Mouse (Mus musculus) neutrophil, adult 5-6 weeks (primary cell): ENCODE results near the gene Nup93. TPM values are rescaled to one million over a fixed set of nuclear protein-coding genes. Genes with fewer than 3 reads are reported as not detected.

Experiments used
- ATAC-seq: fragments of 151-379, 151-347 bp; 2 replicates; pipeline ENCODE4 v1.8.0; 2017; ENCODE audit warnings: mild to moderate bottlenecking, moderate TSS enrichment; ENCODE audit not compliant: insufficient number of reproducible peaks, poor library complexity, low FRiP score, severe bottlenecking; ENCODE audit errors: extremely low read depth
- total RNA-seq: library from RNA; stranded (forward); fragments of 200-1000 nt; gene quantifications from 2 replicates; pipeline ENCODE4 v1.2.3, GENCODE M21; 2017

Gene Nup93
- total RNA-seq, 1 experiment from 2014 or later: 14.1 TPM

DNA sequence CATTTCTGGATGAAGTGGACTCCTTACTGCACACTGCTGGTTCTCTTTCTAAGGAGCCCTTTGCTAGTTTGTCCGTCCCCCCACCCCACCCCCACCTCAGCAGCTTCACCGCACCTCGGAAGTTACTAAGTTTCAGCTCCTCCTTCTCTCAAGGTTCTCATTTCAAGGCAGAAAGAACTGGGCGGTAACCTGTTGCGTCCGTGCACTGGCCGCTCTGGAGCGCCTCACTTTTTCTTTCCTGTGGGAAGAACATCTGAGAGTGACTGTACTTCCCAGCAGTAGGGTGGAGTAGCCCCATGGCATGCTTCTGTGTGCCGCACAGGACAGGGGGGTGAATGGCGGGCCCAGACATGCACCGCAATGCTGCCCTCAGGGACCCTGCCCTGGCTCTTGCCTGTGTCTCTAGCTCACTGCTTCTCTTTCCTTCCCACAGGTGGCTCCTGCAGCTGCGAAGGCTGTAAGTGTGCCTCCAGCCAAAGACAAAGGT is 30.0 kb upstream of the Nup93 start:
- ATAC-seq: no peak

DNA sequence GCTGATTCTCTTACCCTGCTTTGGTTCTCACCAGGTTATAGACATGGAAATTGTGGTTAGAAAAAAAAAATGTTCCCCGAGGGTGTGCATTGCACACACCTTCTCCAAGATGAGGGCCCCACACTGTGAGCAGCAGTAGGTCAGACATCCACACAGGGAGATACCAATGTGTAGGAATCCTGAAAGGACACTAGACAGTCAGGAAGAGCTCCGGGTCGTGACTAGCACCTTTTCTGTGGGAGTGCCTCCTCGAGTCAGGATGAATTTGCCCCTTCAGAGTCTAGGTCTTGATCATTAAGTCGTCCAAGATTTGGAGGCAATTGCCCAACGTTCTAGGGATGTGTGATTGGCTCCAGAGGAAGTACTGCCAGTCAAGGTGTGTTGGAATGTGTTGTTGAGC is 28.6 kb upstream of the Nup93 start:
- ATAC-seq: no peak

DNA sequence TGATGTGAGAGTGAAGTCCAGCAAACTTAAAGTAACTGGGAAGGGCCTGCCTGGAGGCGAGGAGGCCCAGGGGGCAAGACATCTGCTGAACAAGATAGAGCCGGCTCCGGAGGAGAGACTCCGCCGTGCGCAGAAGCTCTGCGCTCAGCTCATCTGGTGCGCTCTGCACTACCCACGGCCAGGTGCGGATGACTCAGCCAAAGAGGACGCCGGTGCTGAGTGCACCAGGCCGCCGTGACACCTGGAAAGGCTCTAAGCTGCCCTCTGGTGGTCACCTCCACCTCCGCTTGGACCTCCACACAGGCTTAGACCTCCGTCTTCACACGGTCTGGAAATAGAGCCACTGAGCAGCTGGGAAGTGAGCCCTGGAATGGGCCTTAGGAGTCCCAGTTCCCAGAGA is 27.8 kb upstream of the Nup93 start:
- peak; percentile 33; the same call in 1 of the 2 replicates for ATAC-seq

DNA sequence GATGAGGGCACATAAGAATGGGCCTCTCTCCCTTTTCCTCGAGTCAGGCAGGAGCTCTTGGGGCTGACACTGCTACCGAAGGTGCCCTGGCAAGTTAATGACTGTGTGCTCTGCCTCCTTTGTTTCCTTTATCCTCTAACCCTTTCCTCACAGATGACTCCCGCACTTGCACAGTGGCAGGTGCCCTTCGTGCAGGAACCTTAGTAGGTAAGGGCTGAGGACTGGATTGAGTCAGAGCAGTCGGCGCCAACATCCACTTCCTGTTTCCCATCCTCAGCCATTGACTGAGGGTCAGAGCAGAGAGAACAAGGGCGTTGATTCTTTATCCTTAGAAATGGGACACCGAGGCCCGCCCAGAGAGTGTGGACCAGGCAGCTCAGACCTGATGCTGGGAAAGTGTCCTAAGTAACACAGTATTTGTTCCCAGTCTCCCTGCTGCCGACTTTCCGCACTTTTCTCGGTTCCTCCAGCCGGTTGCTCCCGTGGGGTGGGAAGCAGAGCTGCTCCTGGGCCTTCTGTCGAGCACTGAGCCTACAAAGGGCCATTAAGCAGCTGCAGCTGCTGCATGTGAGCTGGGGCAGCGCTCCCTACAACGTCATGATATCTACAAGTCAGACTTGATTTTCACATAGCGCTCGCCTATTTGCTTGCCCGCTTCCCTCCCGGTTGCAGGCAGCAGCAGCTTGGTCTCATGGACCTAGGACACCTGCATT is 26.9 kb upstream of the Nup93 start:
- no peak for ATAC-seq

DNA sequence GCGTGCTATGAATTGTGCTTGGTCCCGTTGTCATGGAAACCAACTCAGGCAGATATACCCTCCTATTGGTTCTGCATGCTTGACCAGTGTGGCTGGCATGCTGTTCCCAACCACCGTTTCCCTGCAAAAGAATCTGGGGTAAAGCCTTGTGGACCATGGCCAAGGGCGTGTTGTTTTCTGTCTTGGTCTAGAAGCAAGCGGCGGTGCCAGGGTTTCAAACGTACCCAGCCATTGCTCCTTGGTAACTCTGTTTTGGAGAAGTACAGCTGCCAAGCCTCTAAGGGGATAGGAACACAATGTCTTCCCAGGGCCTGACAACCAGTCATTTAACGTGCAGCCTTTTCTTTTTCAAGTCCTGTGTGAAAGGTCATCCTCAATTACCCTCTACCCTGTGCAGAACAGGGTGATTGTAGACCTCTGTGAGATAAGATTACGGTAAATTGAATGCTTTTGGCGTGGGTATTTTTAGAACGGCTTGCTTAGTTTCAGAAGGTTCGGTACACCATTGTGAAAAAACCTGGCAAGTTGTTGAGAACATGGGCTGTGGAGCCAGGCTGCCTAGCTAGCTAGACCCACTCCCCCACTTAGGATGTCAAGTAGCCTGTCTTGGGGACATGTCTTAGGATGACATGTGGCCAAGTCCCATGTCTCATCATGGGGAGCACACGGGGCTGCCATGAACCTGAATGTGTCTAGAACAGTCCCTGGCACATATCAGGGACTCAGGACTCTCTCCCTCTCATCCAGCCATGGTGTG is 24.9 kb upstream of the Nup93 start:
- no peak for ATAC-seq

DNA sequence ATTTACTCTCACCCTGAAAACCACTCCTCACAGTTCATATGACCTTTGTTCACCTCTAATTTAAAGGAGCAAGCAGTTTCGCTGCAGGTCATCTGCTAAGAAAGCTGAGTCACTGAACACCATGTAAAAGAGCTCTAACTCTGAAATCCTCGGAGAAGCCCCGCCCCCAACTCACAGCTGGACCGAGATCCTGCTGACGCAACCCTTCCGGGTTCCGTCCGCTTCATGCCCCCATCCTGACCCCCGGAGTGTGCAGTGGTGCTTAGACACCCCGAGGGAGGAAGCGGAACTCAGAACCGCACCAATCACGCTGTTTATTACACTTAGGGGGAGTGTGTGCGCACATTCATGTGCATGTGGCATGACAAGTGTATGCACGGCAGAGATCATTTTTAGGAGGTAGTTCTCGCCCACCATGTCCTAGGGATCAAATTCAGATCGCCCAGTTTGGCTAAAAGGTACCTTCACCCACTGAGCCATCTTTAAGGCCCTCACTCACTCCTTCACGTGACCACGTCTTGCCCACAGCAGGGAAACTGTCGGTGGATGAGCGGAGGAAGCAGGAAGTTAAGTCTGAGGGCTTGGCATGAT is 23.2 kb upstream of the Nup93 start:
- ATAC-seq: peak; percentile 91

DNA sequence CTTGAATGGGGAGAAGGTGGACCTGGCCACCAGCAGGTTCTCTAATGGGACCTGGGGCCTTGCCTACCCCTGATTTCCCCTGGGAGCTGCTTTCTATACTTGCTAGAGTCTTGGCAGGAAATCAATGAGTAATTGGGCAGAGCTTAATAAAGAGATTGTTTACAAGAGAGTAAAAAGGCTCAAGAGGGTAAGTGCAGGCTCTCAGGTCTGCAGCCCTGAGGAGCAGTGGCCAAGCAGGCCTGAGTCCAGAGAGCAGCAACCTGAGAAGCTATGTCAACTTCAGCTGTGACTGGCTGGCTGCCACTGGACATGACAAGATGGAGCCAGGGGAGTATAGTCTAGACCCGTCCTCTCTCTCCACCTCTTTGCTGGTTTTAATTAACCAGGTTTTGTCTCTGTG is 21.4 kb upstream of the Nup93 start:
- ATAC-seq: no peak

DNA sequence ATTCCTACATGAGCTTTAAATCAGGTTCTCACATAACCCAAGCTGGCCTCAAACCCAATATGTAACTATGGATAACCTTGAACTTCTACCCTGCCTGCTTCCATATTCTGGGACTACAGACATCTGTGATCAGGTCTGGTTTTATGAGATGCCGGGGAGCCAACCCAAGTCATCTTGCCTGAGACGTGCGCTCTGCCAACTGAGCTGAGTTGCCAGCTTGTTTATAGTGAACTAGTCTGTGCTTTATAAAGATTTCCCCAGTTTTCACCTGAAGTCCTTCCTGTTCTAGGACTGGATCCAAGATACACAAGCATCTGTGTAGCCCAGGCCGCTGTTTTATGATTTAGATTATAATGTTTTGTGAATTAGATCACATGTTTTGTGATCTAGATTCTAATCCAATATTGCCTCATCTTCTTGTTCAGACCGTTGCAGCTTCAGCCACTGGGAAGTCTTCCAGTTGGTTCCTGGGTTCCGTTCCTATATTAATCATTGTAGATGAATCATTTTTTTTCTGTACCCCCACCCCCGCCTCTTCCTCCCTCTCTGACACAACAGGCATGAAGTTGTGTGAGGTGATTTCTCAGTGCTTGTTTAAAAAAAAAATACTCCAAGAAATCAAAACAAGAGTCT is 19.7 kb upstream of the Nup93 start:
- ATAC-seq: no peak

DNA sequence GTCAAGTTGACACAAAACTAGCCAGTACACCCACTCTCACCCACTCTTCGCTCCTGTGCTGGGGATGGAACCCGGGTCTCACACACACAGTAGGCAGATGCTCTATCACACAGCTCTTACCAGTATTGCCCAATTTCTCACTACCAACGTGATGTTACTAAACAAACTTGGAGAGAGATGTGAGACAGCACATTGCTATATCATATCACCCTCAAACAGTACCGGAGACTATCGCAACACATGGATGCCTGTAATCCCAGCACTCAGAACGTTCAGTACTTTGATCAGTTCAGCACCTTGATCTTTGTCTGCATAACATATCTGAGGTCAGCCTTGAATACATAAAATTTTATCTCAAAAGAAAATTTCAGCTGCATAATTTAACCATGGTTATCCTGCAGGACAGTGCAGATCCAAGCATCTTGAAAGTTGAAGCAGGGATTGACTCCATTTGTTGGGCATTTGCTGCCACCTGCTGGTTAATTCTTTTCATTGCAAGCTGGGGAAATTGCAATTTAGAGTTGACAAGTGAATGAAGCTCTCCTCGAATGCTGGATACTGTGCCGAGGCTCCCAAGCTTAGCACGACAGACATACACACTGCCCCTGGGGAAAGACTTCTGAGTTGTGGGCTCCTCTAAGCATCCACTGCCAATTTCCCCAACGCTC is 15.0 kb upstream of the Nup93 start:
- ATAC-seq: peak; percentile 67; the same call in 1 of the 2 replicates

DNA sequence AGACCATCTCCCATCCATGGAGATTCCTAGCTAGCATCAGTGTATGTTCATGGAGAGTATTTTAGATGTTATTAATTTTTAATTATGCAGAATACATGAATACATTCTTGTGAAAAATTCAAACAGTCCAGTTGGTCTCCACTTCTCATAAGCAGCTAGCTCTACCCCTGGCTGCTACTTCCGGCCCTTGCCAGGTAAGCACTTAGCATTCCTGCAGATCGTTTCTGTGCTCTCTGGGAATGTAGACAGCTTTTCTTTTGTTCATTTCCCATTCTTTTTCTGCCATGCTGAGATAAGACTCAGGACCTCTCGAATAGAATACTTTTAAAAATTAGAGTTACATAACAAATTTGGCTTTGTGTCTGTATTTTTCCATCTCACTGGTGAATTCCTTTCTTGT is 10.3 kb upstream of the Nup93 start:
- ATAC-seq: no peak

DNA sequence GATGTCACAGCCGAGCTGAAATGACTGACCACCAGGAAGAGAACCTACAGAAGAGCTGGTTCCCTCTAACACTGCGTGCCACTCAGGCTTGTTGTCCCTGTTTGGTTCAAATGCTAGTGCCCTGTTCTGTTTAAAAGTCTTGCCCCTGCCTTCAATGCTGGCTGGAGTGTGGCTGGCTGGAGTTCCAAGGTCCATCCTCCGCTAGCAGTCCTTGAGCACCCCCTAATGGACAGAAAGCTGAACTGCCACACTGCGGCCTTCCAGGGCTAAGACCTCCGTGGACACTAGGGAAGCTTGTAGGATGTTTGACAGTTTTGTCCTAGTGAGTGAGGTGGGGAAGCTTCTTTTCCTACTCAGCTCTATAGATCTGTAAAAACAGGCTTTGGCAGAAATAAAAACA is 8.6 kb upstream of the Nup93 start:
- ATAC-seq: peak; percentile 84

DNA sequence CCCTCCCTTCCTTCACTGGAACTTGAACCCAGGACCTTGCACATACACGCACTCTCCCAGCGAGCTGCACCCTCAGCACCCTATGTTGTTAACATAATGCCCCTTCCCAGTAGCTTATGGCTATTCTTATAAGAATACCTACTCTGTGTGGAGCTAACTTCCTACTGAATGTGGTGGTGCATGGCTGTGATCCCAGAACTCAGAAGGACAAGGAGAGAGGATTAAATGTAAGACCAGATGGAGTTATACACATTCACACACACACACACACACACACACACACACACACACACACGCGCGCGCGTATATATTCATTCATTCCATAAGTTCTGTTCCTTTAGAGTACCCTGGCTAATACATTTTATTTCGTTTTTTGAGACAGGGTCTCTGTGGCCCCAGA is 8.1 kb upstream of the Nup93 start:
- no peak for ATAC-seq

DNA sequence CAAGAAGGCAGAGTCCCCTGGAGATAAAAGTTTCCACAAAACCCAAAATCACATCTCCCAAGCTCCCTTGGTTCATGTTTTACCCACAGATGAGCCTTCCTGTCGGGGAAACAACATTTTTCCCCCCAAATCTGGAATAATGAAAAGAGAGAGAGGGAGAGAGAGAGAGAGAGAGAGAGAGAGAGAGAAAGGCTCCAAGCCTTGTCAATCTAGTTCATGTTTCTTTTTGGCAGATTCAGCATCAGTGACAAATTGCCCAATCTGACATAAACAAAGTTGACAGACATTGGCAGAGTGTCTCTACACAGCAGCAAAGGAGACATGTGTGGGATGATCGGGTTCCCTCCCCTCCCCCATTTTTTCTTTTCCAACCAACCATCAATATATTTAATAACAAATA is 6.9 kb upstream of the Nup93 start:
- no peak for ATAC-seq

DNA sequence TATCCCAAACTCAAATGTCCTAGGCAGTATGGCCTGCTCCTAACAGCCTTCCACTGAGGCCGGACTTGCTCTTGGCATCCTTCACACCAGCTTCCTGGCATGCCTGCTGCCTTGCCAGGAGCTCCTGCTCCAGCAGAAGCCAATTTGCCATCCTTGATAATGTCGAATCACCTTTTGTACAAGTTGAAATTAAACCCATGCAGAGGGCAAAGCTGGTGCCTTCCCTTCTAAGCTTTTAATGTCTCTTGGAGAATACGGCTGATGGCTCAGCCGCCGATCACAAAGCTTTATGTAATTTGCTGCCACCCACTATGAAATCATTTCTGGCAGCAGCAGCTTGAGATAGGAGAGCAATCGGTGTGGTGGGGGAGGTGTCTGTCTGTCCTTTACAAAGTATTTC is 4.7 kb upstream of the Nup93 start:
- ATAC-seq: no peak

DNA sequence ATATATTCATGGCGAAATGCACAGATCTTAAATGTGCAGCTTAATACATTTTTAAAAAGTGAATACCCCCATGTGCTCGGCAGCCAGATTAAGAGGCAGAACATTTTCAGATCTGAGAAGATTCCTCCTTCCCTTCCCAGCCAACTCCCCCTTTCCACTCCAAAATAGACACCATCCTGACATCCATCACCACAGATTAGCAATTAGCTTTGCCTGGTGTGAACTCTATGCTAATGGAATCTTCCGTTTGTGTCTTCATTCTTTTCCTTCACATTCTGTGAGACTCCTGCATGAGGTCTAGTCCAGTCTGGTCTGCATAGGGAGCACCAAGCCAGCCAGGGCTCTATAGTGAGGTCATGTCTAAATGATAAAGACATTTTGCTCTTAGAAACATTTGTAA is 4.1 kb upstream of the Nup93 start:
- ATAC-seq: no peak

DNA sequence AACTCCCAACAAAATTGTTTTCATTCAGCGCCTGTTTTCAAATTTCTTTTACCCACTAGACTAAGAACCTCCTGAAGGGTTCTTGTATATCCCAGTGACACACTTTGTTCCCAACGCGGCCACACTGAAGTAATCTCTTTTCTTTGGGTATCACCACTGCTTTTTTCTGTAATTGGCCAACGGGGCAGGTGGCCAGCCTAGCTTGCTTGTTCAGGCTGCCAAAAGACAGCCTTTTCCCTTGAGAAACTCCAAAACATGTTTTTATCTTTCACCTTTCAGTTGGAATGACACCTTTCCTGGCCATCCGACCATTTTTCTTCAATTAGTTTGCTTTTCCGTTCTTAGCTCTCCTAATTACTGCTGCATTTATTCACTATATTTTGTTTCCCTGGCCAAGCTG is 545 bp upstream of the Nup93 start:
- ATAC-seq: no peak

DNA sequence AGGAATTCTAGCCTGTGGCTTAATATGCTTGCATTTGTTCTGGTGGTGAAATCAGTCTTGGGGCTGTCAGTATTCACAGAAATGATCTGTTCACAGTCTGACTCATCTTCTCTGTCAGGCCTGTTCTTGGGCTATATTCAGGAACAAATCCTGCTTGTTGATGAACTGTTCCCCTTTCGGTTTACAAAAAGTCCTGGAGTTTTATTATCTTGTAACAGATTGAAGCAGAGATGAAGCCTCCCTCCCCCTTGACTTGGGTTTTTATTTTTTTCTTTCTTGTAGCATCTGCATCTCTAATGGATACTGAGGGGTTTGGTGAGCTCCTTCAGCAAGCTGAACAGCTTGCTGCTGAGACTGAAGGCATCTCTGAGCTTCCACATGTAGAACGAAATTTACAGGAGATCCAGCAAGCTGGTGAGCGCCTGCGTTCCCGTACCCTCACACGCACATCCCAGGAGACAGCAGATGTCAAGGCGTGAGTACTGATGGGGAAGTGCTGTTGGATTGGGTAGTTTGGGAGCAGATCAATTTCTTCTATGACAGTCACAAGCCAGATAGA is 13.1 kb downstream of the Nup93 start:
- ATAC-seq: no peak

DNA sequence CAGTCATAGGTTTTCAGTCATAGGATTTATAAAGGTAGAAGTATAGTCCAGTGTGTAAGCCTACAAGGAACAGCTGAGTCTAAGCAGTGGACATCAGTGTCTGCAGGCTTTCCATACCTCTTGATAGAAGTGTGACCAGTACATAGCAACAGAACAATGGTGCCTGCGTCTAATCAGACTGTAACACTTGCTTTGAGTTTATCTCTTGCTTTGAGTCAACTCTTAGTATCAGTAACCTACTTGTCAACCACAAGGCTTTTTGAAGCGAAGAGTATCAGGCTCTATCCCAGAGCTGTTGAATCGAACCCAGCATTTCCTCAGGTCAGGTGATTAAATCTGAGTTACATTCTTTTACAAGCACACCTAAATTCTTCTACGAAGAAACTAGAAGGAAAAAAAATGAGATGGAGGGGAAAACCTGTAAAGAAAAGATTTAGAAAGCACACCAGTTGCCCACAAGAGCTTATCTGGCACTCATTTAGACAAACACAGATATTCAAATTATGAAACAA is 25.9 kb downstream of the Nup93 start:
- no peak for ATAC-seq
